Comparison of ENCODE assay signal across 23 mouse cellular contexts in the genomic region with DNA sequence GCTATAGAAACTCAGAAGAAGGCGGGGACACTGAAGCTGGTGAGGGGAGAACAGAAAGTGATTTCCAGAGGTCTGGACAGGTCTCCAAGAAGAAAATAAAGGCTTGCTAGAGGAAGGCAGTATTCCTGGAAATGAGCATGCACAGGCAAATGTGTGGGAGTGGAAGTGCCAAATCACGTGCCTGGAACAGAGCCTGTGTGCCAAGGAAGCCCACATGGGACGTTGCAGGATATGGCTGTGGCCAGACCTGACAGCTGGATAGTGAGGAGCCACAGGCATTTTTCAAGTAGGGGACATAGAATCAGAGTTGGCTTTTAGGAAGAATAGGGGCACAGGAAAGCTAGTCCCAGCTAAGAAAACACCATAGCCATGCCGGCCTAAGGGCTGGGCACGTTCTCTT. TPM values are rescaled to one million over a fixed set of nuclear protein-coding genes. Genes with fewer than 3 reads are reported as not detected.
DNase-seq lines count a peak whose midpoint lies in the region; ATAC-seq and TF ChIP-seq lines count a peak whose summit lies in the region.
"Had no signal": no experiment of that assay in that cellular context is flagged by ENCODE, and none has a peak within 500 bp of the region (broad histone marks: within the 10 kb centered on the region; RNA-seq: fewer than 3 reads in every experiment).

No protein-coding gene starts in this region.

- 62% methylated on average over 5 of the region's 5 CpGs for WGBS in embryonic facial prominence, embryonic 15.5 days
- 85% methylated on average over 5 of the region's 5 CpGs for WGBS in embryonic facial prominence, embryonic 10.5 days

- TF ChIP-seq CTCF in C2C12 (IDR thresholded peaks at IDR 0.05; ENCODE audit: control insufficient read depth, insufficient read depth, insufficient read length) = no peak

- H3K4me1 ChIP-seq in embryonic facial prominence, embryonic 15.5 days = no peaks in the 10 kb centered on the region
- no peaks in the 10 kb centered on the region for H3K4me1 ChIP-seq in embryonic facial prominence, embryonic 10.5 days
- H3K4me1 ChIP-seq: embryonic facial prominence, embryonic 13.5 days; hindbrain, embryonic 13.5 days; midbrain, embryonic 12.5 days had no signal

- no peak for ATAC-seq in embryonic facial prominence, embryonic 15.5 days (ENCODE audit: insufficient number of reproducible peaks, low FRiP score, low TSS enrichment, low read depth)
- ATAC-seq in activated CD4-positive, CD25-positive, alpha-beta regulatory T cell, adult 4 months = no peak
- ATAC-seq: CD4-positive, CD25-positive, alpha-beta regulatory T cell, adult 4 months; intestine, embryonic 16.5 days had no signal

- 0 out of 2 replicates have a peak overlapping the region, but pooled peaks have one; percentile 17 for H3K27ac ChIP-seq in embryonic facial prominence, embryonic 15.5 days (replicated peaks)
- H3K27ac ChIP-seq in embryonic facial prominence, embryonic 10.5 days (replicated peaks) = no peak overlapping the region
- H3K27ac ChIP-seq: embryonic facial prominence, embryonic 13.5 days; hindbrain, embryonic 13.5 days; midbrain, embryonic 12.5 days had no signal

- no peak overlapping the region for H3K4me2 ChIP-seq in embryonic facial prominence, embryonic 15.5 days (replicated peaks)
- H3K4me2 ChIP-seq: embryonic facial prominence, embryonic 13.5 days; hindbrain, embryonic 13.5 days; liver, embryonic 11.5 days; midbrain, embryonic 12.5 days had no signal

- no peak overlapping the region for H3K9ac ChIP-seq in embryonic facial prominence, embryonic 15.5 days
- H3K9ac ChIP-seq: embryonic facial prominence, embryonic 13.5 days; hindbrain, embryonic 13.5 days; midbrain, embryonic 12.5 days had no signal

- no peak overlapping the region for H3ac ChIP-seq in C2C12 (ENCODE audit: control insufficient read depth, insufficient read length, low read depth)

- H3K36me3 ChIP-seq in embryonic facial prominence, embryonic 15.5 days = peaks cover 24% of the 10 kb centered on the region; the same call in 1 of the 2 replicates
- peaks cover 7% of the 10 kb centered on the region; the same call in 1 of the 2 replicates for H3K36me3 ChIP-seq in embryonic facial prominence, embryonic 10.5 days (replicated peaks)
- no peaks in the 10 kb centered on the region for H3K36me3 ChIP-seq in C2C12 (ENCODE audit: control insufficient read depth, insufficient read depth)
- H3K36me3 ChIP-seq: midbrain, embryonic 12.5 days had no signal

- no peaks in the 10 kb centered on the region for H3K79me3 ChIP-seq in C2C12 (ENCODE audit: low read depth)

- H3K27me3 ChIP-seq in embryonic facial prominence, embryonic 15.5 days = no peaks in the 10 kb centered on the region
- no peaks in the 10 kb centered on the region for H3K27me3 ChIP-seq in embryonic facial prominence, embryonic 10.5 days (replicated peaks; ENCODE audit: low read depth, poor library complexity, severe bottlenecking)
- no peaks in the 10 kb centered on the region for H3K27me3 ChIP-seq in C2C12 (ENCODE audit: control insufficient read depth, insufficient read depth, insufficient read length)
- H3K27me3 ChIP-seq: embryonic facial prominence, embryonic 13.5 days; hindbrain, embryonic 13.5 days; midbrain, embryonic 12.5 days had no signal

- DNase-seq in embryonic facial prominence, embryonic 10.5 days (ENCODE audit: low spot score) = no peak
- peak; percentile 46 for DNase-seq in layer of hippocampus, adult 9-11 months
- no peak for DNase-seq in layer of hippocampus, adult 8-10 months (ENCODE audit: low spot score in 2 of 2)
- peak; percentile 63 for DNase-seq in brain, adult 2 months (ENCODE audit: low read depth, low spot score)
- DNase-seq: heart, adult 11 months; kidney, postnatal 25 days; lung, adult 2 months; lung, postnatal 36 days; thymus, adult 2 months had no signal

- no peak overlapping the region for H3K4me3 ChIP-seq in embryonic facial prominence, embryonic 15.5 days (replicated peaks)
- H3K4me3 ChIP-seq in embryonic facial prominence, embryonic 10.5 days = no peak overlapping the region
- H3K4me3 ChIP-seq in C2C12 (ENCODE audit: insufficient read depth, poor library complexity, severe bottlenecking) = no peak overlapping the region
- H3K4me3 ChIP-seq: embryonic facial prominence, embryonic 13.5 days; hindbrain, embryonic 13.5 days; midbrain, embryonic 12.5 days had no signal

- no peaks in the 10 kb centered on the region for H3K79me2 ChIP-seq in C2C12 (ENCODE audit: control insufficient read depth, insufficient read depth)

- no peaks in the 10 kb centered on the region for H3K9me3 ChIP-seq in embryonic facial prominence, embryonic 15.5 days (replicated peaks)
- H3K9me3 ChIP-seq in embryonic facial prominence, embryonic 10.5 days = 0 out of 2 replicates have a peak, but pooled peaks cover 2% of the 10 kb centered on the region
- H3K9me3 ChIP-seq: embryonic facial prominence, embryonic 13.5 days; G1E; hindbrain, embryonic 13.5 days; midbrain, embryonic 12.5 days had no signal

TF ChIP-seq in C2C12, 6 proteins besides CTCF, POLR2A, EP300 and RAD21:
- TF ChIP-seq FOSL1 (IDR thresholded peaks at IDR 0.05; ENCODE audit: insufficient read depth, low read length, poor library complexity, severe bottlenecking) (no peak), USF1 (IDR thresholded peaks at IDR 0.05; ENCODE audit: low read depth) (peak; percentile 49)

RNA-seq across cellular contexts. Expression of a gene that starts 7.7 kb away (rescaled TPM):
- polyA plus RNA-seq in embryonic facial prominence, embryonic 15.5 days (2015; fragmentation: Nextera tagmentation; extraction: Ambion mirVana) = 30.5 and 33.1 TPM in 2 replicates
- 11.6 and 13.8 TPM in 2 replicates for polyA plus RNA-seq in embryonic facial prominence, embryonic 10.5 days (2016; fragmentation: Nextera tagmentation; extraction: Ambion mirVana)
- total RNA-seq in layer of hippocampus, adult 8-10 months (2022) = 10 to 100 TPM; 11.3 to 12.6 (median 11.7) TPM
- 6.4 TPM for polyA plus RNA-seq in C2C12 (2012; fragmentation: generic; extraction: Trizol)
- 10 to 100 TPM; 20.5 to 23.2 TPM for polyA plus RNA-seq in activated CD4-positive, CD25-positive, alpha-beta regulatory T cell, adult 4 months (2017; shearing (Covaris generic))

RNA-seq across cellular contexts. Expression of a gene that starts 17.3 kb away (rescaled TPM):
- 1.6 and 2.0 TPM in 2 replicates for polyA plus RNA-seq in embryonic facial prominence, embryonic 15.5 days (2015; fragmentation: Nextera tagmentation; extraction: Ambion mirVana)
- 1.1 TPM in 2 replicates for polyA plus RNA-seq in embryonic facial prominence, embryonic 10.5 days (2016; fragmentation: Nextera tagmentation; extraction: Ambion mirVana)
- 10 to 100 TPM in 1 of 4 experiments, 1 to 10 TPM in 3; 8.6 to 10.8 (median 9.3) TPM for total RNA-seq in layer of hippocampus, adult 8-10 months (2022)
- 2.6 TPM for polyA plus RNA-seq in C2C12 (2012; fragmentation: generic; extraction: Trizol)
- under 1 TPM; 0.37 to 0.73 TPM for polyA plus RNA-seq in activated CD4-positive, CD25-positive, alpha-beta regulatory T cell, adult 4 months (2017; shearing (Covaris generic))

RNA-seq across cellular contexts. Expression of a gene that starts 17.5 kb away (rescaled TPM):
- 0.49 TPM in 1 of 2 replicates, not detected in the other for polyA plus RNA-seq in embryonic facial prominence, embryonic 15.5 days (2015; fragmentation: Nextera tagmentation; extraction: Ambion mirVana)
- polyA plus RNA-seq in embryonic facial prominence, embryonic 10.5 days (2016; fragmentation: Nextera tagmentation; extraction: Ambion mirVana) = not detected in 2 replicates
- total RNA-seq in layer of hippocampus, adult 8-10 months (2022) = not detected
- 0.08 TPM for polyA plus RNA-seq in C2C12 (2012; fragmentation: generic; extraction: Trizol)
- not detected for polyA plus RNA-seq in activated CD4-positive, CD25-positive, alpha-beta regulatory T cell, adult 4 months (2017; shearing (Covaris generic))
- total RNA-seq: common myeloid progenitor, adult 5-6 weeks; G1E; gastrocnemius, adult 8-10 months; heart, postnatal 10 days; left cerebral cortex, postnatal 25 days had no signal
- polyA plus RNA-seq: CD4-positive, CD25-positive, alpha-beta regulatory T cell, adult 4 months; embryonic facial prominence, embryonic 13.5 days; intestine, embryonic 16.5 days; liver, embryonic 11.5 days had no signal

RNA-seq across cellular contexts. Expression of a gene that starts 26.1 kb away (rescaled TPM):
- polyA plus RNA-seq in embryonic facial prominence, embryonic 15.5 days (2015; fragmentation: Nextera tagmentation; extraction: Ambion mirVana) = 24.6 and 25.5 TPM in 2 replicates
- polyA plus RNA-seq in embryonic facial prominence, embryonic 10.5 days (2016; fragmentation: Nextera tagmentation; extraction: Ambion mirVana) = 25.2 and 26.0 TPM in 2 replicates
- total RNA-seq in layer of hippocampus, adult 8-10 months (2022) = 1 to 10 TPM; 3.5 to 5.1 (median 4.5) TPM
- 33.3 TPM for polyA plus RNA-seq in C2C12 (2012; fragmentation: generic; extraction: Trizol)
- 1 to 10 TPM in 1 of 2 experiments, under 1 TPM in 1; 0.91 to 2.3 TPM for polyA plus RNA-seq in activated CD4-positive, CD25-positive, alpha-beta regulatory T cell, adult 4 months (2017; shearing (Covaris generic))

RNA-seq across cellular contexts. Expression of a gene that starts 37.1 kb away (rescaled TPM):
- 3.4 and 4.3 TPM in 2 replicates for polyA plus RNA-seq in embryonic facial prominence, embryonic 15.5 days (2015; fragmentation: Nextera tagmentation; extraction: Ambion mirVana)
- 3.2 and 3.6 TPM in 2 replicates for polyA plus RNA-seq in embryonic facial prominence, embryonic 10.5 days (2016; fragmentation: Nextera tagmentation; extraction: Ambion mirVana)
- total RNA-seq in layer of hippocampus, adult 8-10 months (2022) = 10 to 100 TPM; 29.2 to 33.2 (median 30.4) TPM
- 0.46 TPM for polyA plus RNA-seq in C2C12 (2012; fragmentation: generic; extraction: Trizol)
- polyA plus RNA-seq in activated CD4-positive, CD25-positive, alpha-beta regulatory T cell, adult 4 months (2017; shearing (Covaris generic)) = 1 to 10 TPM in 1 of 2 experiments, under 1 TPM in 1; 0.27 to 1.4 TPM

Comparison
In these comparisons a context has a peak if more than half of its experiments do, and no peak if none do; other contexts are left out.
1. DNase-seq: peak in layer of hippocampus, adult 9-11 months (single experiment) and brain, adult 2 months (single experiment); none in embryonic facial prominence, embryonic 10.5 days (single experiment) and layer of hippocampus, adult 8-10 months (0 of 2).